8 mouse cellular contexts compared by ENCODE assay signal in genomic region chr3:136670360-136671131, GRCm38 (mm10). TPM values are rescaled to one million over a fixed set of nuclear protein-coding genes. Genes with fewer than 3 reads are reported as not detected.
A peak's percentile ranks its signal among the peaks of the same experiment; 100 is the strongest.
DNase-seq lines count a peak whose midpoint lies in the region; ATAC-seq and TF ChIP-seq lines count a peak whose summit lies in the region.

No protein-coding gene starts in this region.

- H3K27me3 ChIP-seq in embryonic facial prominence, embryonic 14.5 days (replicated peaks; ENCODE audit: control insufficient read depth, insufficient read depth, low read length) = no peaks in the 10 kb centered on the region
- no peaks in the 10 kb centered on the region for H3K27me3 ChIP-seq in heart, embryonic 12.5 days (replicated peaks)
- no peaks in the 10 kb centered on the region for H3K27me3 ChIP-seq in kidney, postnatal 0 days (ENCODE audit: insufficient read depth, low read length)
- H3K27me3 ChIP-seq in liver, embryonic 13.5 days = no peaks in the 10 kb centered on the region
- H3K27me3 ChIP-seq in stomach, embryonic 14.5 days (ENCODE audit: control insufficient read depth, insufficient read depth, low read length) = no peaks in the 10 kb centered on the region

- H3K36me3 ChIP-seq in embryonic facial prominence, embryonic 14.5 days (ENCODE audit: control insufficient read depth, insufficient read depth, low read length) = no peaks in the 10 kb centered on the region
- no peaks in the 10 kb centered on the region for H3K36me3 ChIP-seq in heart, embryonic 12.5 days
- H3K36me3 ChIP-seq in kidney, postnatal 0 days (ENCODE audit: insufficient read depth, low read length) = no peaks in the 10 kb centered on the region
- no peaks in the 10 kb centered on the region for H3K36me3 ChIP-seq in liver, embryonic 13.5 days
- no peaks in the 10 kb centered on the region for H3K36me3 ChIP-seq in stomach, embryonic 14.5 days (ENCODE audit: control insufficient read depth, insufficient read depth, low read length)

- peak overlapping the region; percentile 81 for H3K9ac ChIP-seq in embryonic facial prominence, embryonic 14.5 days (ENCODE audit: low read depth, low read length)
- H3K9ac ChIP-seq in heart, embryonic 12.5 days = peak overlapping the region; percentile 97
- peak overlapping the region; percentile 92 for H3K9ac ChIP-seq in kidney, postnatal 0 days (ENCODE audit: low read depth, low read length)
- peak overlapping the region; percentile 87 for H3K9ac ChIP-seq in liver, embryonic 13.5 days
- H3K9ac ChIP-seq in stomach, embryonic 14.5 days (replicated peaks; ENCODE audit: low read depth, low read length) = peak overlapping the region; percentile 69

- peak overlapping the region; percentile 94 for H3K27ac ChIP-seq in embryonic facial prominence, embryonic 14.5 days (replicated peaks; ENCODE audit: low read depth, low read length)
- H3K27ac ChIP-seq in heart, embryonic 12.5 days (ENCODE audit: poor library complexity, severe bottlenecking) = peak overlapping the region; percentile 92
- peak overlapping the region; percentile 97 for H3K27ac ChIP-seq in kidney, postnatal 0 days
- peak overlapping the region; percentile 83 for H3K27ac ChIP-seq in liver, embryonic 13.5 days
- H3K27ac ChIP-seq in stomach, embryonic 14.5 days (ENCODE audit: low read length) = peak overlapping the region; percentile 91

- ATAC-seq in embryonic facial prominence, embryonic 14.5 days (ENCODE audit: low read depth) = peak; percentile 45
- ATAC-seq in heart, embryonic 12.5 days (ENCODE audit: insufficient number of reproducible peaks, low FRiP score) = peak; percentile 30
- peak; percentile 31 for ATAC-seq in kidney, postnatal 0 days (replicated peaks; ENCODE audit: low FRiP score, low read depth)
- peak; percentile 35 for ATAC-seq in liver, embryonic 13.5 days (ENCODE audit: low read depth)
- ATAC-seq in stomach, embryonic 14.5 days (ENCODE audit: insufficient number of reproducible peaks, insufficient read depth, low FRiP score, low read depth) = peak; percentile 21

- peak overlapping the region; percentile 77 for H3K4me2 ChIP-seq in embryonic facial prominence, embryonic 14.5 days (ENCODE audit: low read depth, low read length)
- peak overlapping the region; percentile 80 for H3K4me2 ChIP-seq in heart, embryonic 12.5 days
- H3K4me2 ChIP-seq in kidney, postnatal 0 days (ENCODE audit: low read length) = peak overlapping the region; percentile 88
- peak overlapping the region; percentile 95 for H3K4me2 ChIP-seq in liver, embryonic 13.5 days
- peak overlapping the region; percentile 71 for H3K4me2 ChIP-seq in stomach, embryonic 14.5 days (replicated peaks; ENCODE audit: low read depth, low read length)

- H3K9me3 ChIP-seq in embryonic facial prominence, embryonic 14.5 days (ENCODE audit: control insufficient read depth, low read length) = no peaks in the 10 kb centered on the region
- no peaks in the 10 kb centered on the region for H3K9me3 ChIP-seq in heart, embryonic 12.5 days (replicated peaks)
- H3K9me3 ChIP-seq in kidney, postnatal 0 days (replicated peaks; ENCODE audit: low read length) = no peaks in the 10 kb centered on the region
- H3K9me3 ChIP-seq in liver, embryonic 13.5 days (replicated peaks) = no peaks in the 10 kb centered on the region
- H3K9me3 ChIP-seq in stomach, embryonic 14.5 days (ENCODE audit: control insufficient read depth, low read depth, low read length) = no peaks in the 10 kb centered on the region

- DNase-seq in B cell, adult 2 months = peak; percentile 75 to 78
- DNase-seq in adrenal gland, postnatal 4 days (ENCODE audit: low spot score in 2 of 2) = peak; percentile 45 to 46
- peak; percentile 67 for DNase-seq in embryonic facial prominence, embryonic 14.5 days (ENCODE audit: low spot score)
- peak; percentile 75 for DNase-seq in kidney, postnatal 0 days (ENCODE audit: low spot score)
- peak; percentile 45 for DNase-seq in liver, embryonic 13.5 days
- DNase-seq in neural tube, embryonic 10.5 days (ENCODE audit: extremely low spot score, low spot score) = peak; percentile 80

- WGBS in embryonic facial prominence, embryonic 14.5 days = under 1% methylated on average over 24 of the region's 92 CpGs
- under 1% methylated on average over 77 of the region's 92 CpGs for WGBS in heart, embryonic 12.5 days
- WGBS in kidney, postnatal 0 days = 1% methylated on average over 77 of the region's 92 CpGs
- under 1% methylated on average over 78 of the region's 92 CpGs for WGBS in liver, embryonic 13.5 days (ENCODE audit: insufficient replicate concordance)
- WGBS in stomach, embryonic 14.5 days = under 1% methylated on average over 83 of the region's 92 CpGs

- peaks cover 17% of the 10 kb centered on the region; the same call in 1 of the 2 replicates for H3K4me1 ChIP-seq in embryonic facial prominence, embryonic 14.5 days (ENCODE audit: control insufficient read depth, insufficient read depth, low read length)
- H3K4me1 ChIP-seq in heart, embryonic 12.5 days (replicated peaks) = peaks cover 29% of the 10 kb centered on the region
- H3K4me1 ChIP-seq in kidney, postnatal 0 days (replicated peaks; ENCODE audit: insufficient read depth, low read length) = no peaks in the 10 kb centered on the region; the same call in 1 of the 2 replicates
- H3K4me1 ChIP-seq in liver, embryonic 13.5 days (replicated peaks) = peaks cover 32% of the 10 kb centered on the region
- 0 out of 2 replicates have a peak, but pooled peaks cover 3% of the 10 kb centered on the region for H3K4me1 ChIP-seq in stomach, embryonic 14.5 days (ENCODE audit: control insufficient read depth, insufficient read depth, low read length)

- H3K4me3 ChIP-seq in embryonic facial prominence, embryonic 14.5 days (ENCODE audit: low read depth, low read length) = peak overlapping the region; percentile 88
- H3K4me3 ChIP-seq in heart, embryonic 12.5 days = peak overlapping the region; percentile 94
- peak overlapping the region; percentile 93 for H3K4me3 ChIP-seq in kidney, postnatal 0 days (replicated peaks; ENCODE audit: low read depth, low read length)
- peak overlapping the region; percentile 84 for H3K4me3 ChIP-seq in liver, embryonic 13.5 days (replicated peaks)
- H3K4me3 ChIP-seq in stomach, embryonic 14.5 days (ENCODE audit: low read depth, low read length) = peak overlapping the region; percentile 79

- peak; percentile 13; the same call in 1 of the 2 replicates for TF ChIP-seq CTCF in kidney, postnatal 0 days (IDR thresholded peaks at IDR 0.05; ENCODE audit: low read depth)

RNA-seq across cellular contexts. Expression of gene Ppp3ca, which starts 0.6 kb away (rescaled TPM):
- 10 to 100 TPM; 62.0 to 63.1 TPM for total RNA-seq in adrenal gland, postnatal 4 days (2021)
- 71.7 and 78.6 TPM in 2 replicates for polyA plus RNA-seq in embryonic facial prominence, embryonic 14.5 days (2014; fragmentation: Nextera tagmentation; extraction: Ambion mirVana)
- polyA plus RNA-seq in heart, embryonic 12.5 days (2016; fragmentation: Nextera tagmentation; extraction: Ambion mirVana) = 85.6 TPM in 2 replicates
- 60.7 and 66.1 TPM in 2 replicates for polyA plus RNA-seq in kidney, postnatal 0 days (2015; fragmentation: Nextera tagmentation; extraction: Ambion mirVana)
- 11.3 and 13.6 TPM in 2 replicates for polyA plus RNA-seq in liver, embryonic 13.5 days (2015; fragmentation: Nextera tagmentation; extraction: Ambion mirVana)
- polyA plus RNA-seq in stomach, embryonic 14.5 days (2014; fragmentation: Nextera tagmentation; extraction: Ambion mirVana) = 56.8 and 63.0 TPM in 2 replicates

Comparison
In these comparisons a context has a peak if more than half of its experiments do, and no peak if none do; other contexts are left out.
1. Peak in every context shown above with its lines: DNase-seq, ATAC-seq, H3K4me3 ChIP-seq and H3K27ac ChIP-seq.